Mouse (Mus musculus) CH12.LX (cell line): ENCODE results near the gene Ints7. TPM values are rescaled to one million over a fixed set of nuclear protein-coding genes. Genes with fewer than 3 reads are reported as not detected.

Experiments
- DNase-seq: peaks from one replicate; pipeline ENCODE4 v3.0.0-alpha.2; 2013; ENCODE audit errors: extremely low read depth
- H3K27ac ChIP-seq: 2 replicates; pipeline ENCODE4 v1.5.1; 2012; ENCODE audit warnings: low read depth, mild to moderate bottlenecking, control low read depth, moderate library complexity; ENCODE audit not compliant: insufficient read depth
- H3K27me3 ChIP-seq: replicated peaks from 2 replicates; pipeline ENCODE3; 2012; ENCODE audit warnings: inconsistent platforms
- H3K36me3 ChIP-seq, 2 experiments: replicated peaks in 1 of 2; 2 replicates each; pipeline versions ENCODE3 to v1.6.1; 2012; ENCODE audit warnings: inconsistent platforms in 1 of 2, low read length in 1 of 2, mild to moderate bottlenecking in 1 of 2, mixed read lengths in 1 of 2, moderate library complexity in 1 of 2; ENCODE audit not compliant: control insufficient read depth in 1 of 2, insufficient read depth in 1 of 2
- H3K4me1 ChIP-seq, 2 experiments: 2 replicates each; pipeline ENCODE4 v1.6.1; 2012; ENCODE audit warnings: inconsistent platforms in 1 of 2, moderate library complexity in 1 of 2; ENCODE audit not compliant: insufficient read depth in 2 of 2, control insufficient read depth in 1 of 2
- H3K4me2 ChIP-seq: 2 replicates; pipeline ENCODE4 v1.6.1; 2012; ENCODE audit warnings: low read depth, mild to moderate bottlenecking, control low read depth; ENCODE audit not compliant: poor library complexity, insufficient read depth, severe bottlenecking
- H3K4me3 ChIP-seq, 3 experiments: fragments of 150-350 bp in 1 of 3; sonication (generic) in 1 of 3; replicated peaks in 1 of 3; 2 replicates each; pipeline versions ENCODE3 to v1.5.1; 2011 to 2012; ENCODE audit warnings: low read depth in 2 of 3, low read length in 2 of 3, mild to moderate bottlenecking in 2 of 3, moderate library complexity in 2 of 3, control low read depth in 1 of 3, improper control_type of control experiment in 1 of 3, inconsistent platforms in 1 of 3, mixed read lengths in 1 of 3; ENCODE audit not compliant: poor library complexity in 1 of 3
- H3K79me2 ChIP-seq: replicated peaks from 2 replicates; pipeline ENCODE4 v1.6.1; 2012; ENCODE audit warnings: mild to moderate bottlenecking, moderate library complexity; ENCODE audit not compliant: control insufficient read depth, poor library complexity, insufficient read depth, severe bottlenecking; ENCODE audit errors: extremely low read depth
- H3K9ac ChIP-seq: 2 replicates; pipeline ENCODE4 v1.6.1; 2012; ENCODE audit warnings: low read depth, mild to moderate bottlenecking, control low read depth, moderate library complexity; ENCODE audit not compliant: insufficient read depth
- H3K9me3 ChIP-seq: replicated peaks from 2 replicates; pipeline ENCODE3; 2012; ENCODE audit warnings: low read length, inconsistent platforms, mixed read lengths
- BHLHE40 ChIP-seq: IDR thresholded peaks from 2 replicates; pipeline ENCODE4 v1.6.1; 2011; ENCODE audit warnings: mild to moderate bottlenecking, low read depth, low read length, improper control_type of control experiment
- CHD2 ChIP-seq: IDR thresholded peaks from 2 replicates; pipeline ENCODE4 v1.6.1; 2011; ENCODE audit warnings: low read length, improper control_type of control experiment
- CTCF ChIP-seq, 2 experiments: IDR thresholded peaks in 1 of 2; conservative IDR thresholded peaks in 1 of 2; 2 replicates each; pipeline ENCODE4 v1.5.1; 2011 to 2012; ENCODE audit warnings: low read depth in 2 of 2, low read length in 2 of 2, improper control_type of control experiment in 1 of 2, inconsistent platforms in 1 of 2, mild to moderate bottlenecking in 1 of 2, moderate library complexity in 1 of 2
- ETS1 ChIP-seq: conservative IDR thresholded peaks from 2 replicates; pipeline ENCODE4 v1.6.1; 2012; ENCODE audit warnings: low read depth, mild to moderate bottlenecking, inconsistent platforms, low read length, improper control_type of control experiment, moderate library complexity
- HCFC1 ChIP-seq: IDR thresholded peaks from 2 replicates; pipeline ENCODE4 v1.6.1; 2012; ENCODE audit warnings: low read depth, mild to moderate bottlenecking, inconsistent platforms, low read length, improper control_type of control experiment
- JUND ChIP-seq: conservative IDR thresholded peaks from 2 replicates; pipeline ENCODE4 v1.6.1; 2011; ENCODE audit warnings: low read depth, low read length, improper control_type of control experiment
- MAX ChIP-seq: IDR thresholded peaks from 2 replicates; pipeline ENCODE4 v1.6.1; 2011; ENCODE audit warnings: low read length, improper control_type of control experiment
- NELFE ChIP-seq: IDR thresholded peaks from 2 replicates; pipeline ENCODE4 v1.6.1; 2011; ENCODE audit warnings: low read depth, low read length, improper control_type of control experiment
- PAX5 ChIP-seq: IDR thresholded peaks from 2 replicates; pipeline ENCODE4 v1.6.1; 2012; ENCODE audit warnings: low read length, inconsistent platforms, mixed read lengths
- POLR2A ChIP-seq: IDR thresholded peaks from 2 replicates; pipeline ENCODE4 v1.6.1; 2011; ENCODE audit warnings: low read depth, mild to moderate bottlenecking, improper control_type of control experiment, low read length
- RAD21 ChIP-seq: IDR thresholded peaks from 2 replicates; pipeline ENCODE4 v1.6.1; 2011; ENCODE audit warnings: low read depth, mild to moderate bottlenecking, low read length, improper control_type of control experiment, moderate library complexity
- RCOR1 ChIP-seq: conservative IDR thresholded peaks from 2 replicates; pipeline ENCODE4 v1.6.1; 2012; ENCODE audit warnings: low read depth, mild to moderate bottlenecking, inconsistent platforms, low read length, improper control_type of control experiment
- SIN3A ChIP-seq: IDR thresholded peaks from 2 replicates; pipeline ENCODE4 v1.6.1; 2012; ENCODE audit warnings: low read length, improper control_type of control experiment, inconsistent platforms
- SMC3 ChIP-seq: IDR thresholded peaks from 2 replicates; pipeline ENCODE4 v1.6.1; 2011; ENCODE audit warnings: low read depth, low read length, improper control_type of control experiment
- TCF12 ChIP-seq: IDR thresholded peaks from 2 replicates; pipeline ENCODE4 v1.6.1; 2014; ENCODE audit warnings: low read depth, mild to moderate bottlenecking, inconsistent platforms, low read length, improper control_type of control experiment
- USF1 ChIP-seq: IDR thresholded peaks from 2 replicates; pipeline ENCODE4 v1.6.1; 2014; ENCODE audit warnings: low read depth, mild to moderate bottlenecking, inconsistent platforms, low read length, improper control_type of control experiment
- ZC3H11A ChIP-seq: IDR thresholded peaks from 2 replicates; pipeline ENCODE4 v1.6.1; 2012; ENCODE audit warnings: low read depth, mild to moderate bottlenecking, inconsistent platforms, low read length, improper control_type of control experiment
- dilution Hi-C: fragments of 300-500 bp; cut with MboI; formaldehyde crosslinking; loops from 2 replicates; pipeline ENCODE4 v1.14.3; 2020; ENCODE audit warnings: low sequenced_read_pairs; ENCODE audit not compliant: extremely low pct_unique_long_range_greater_than_20kb, extremely low pct_ligation_motif_present
- in situ Hi-C: fragments of 300-500 bp; cut with MboI; formaldehyde crosslinking; loops from 3 replicates; pipeline ENCODE4 v1.14.3; 2019; ENCODE audit warnings: low sequenced_read_pairs, low pct_ligation_motif_present, low pct_unique_long_range_greater_than_20kb, mixed read lengths
- polyA plus RNA-seq: library from polyadenylated mRNA; unstranded; fragments of >175 nt; gene quantifications from 2 replicates; pipeline ENCODE4 v1.2.1, GENCODE M21; 2012; ENCODE audit warnings: low read depth; ENCODE audit not compliant: insufficient read length
- total RNA-seq, 2 experiments: library from RNA; depleted of rRNA; stranded (reverse); fragments of 300-350 nt in 1 of 2; fragments of >200 nt in 1 of 2; gene quantifications; 2 replicates each; pipeline ENCODE4 v1.2.3; 2012 to 2014

Ints7 gene
- total and polyA plus RNA-seq, 3 experiments: 30.4 to 58.8 (median 50.5) TPM

DNA sequence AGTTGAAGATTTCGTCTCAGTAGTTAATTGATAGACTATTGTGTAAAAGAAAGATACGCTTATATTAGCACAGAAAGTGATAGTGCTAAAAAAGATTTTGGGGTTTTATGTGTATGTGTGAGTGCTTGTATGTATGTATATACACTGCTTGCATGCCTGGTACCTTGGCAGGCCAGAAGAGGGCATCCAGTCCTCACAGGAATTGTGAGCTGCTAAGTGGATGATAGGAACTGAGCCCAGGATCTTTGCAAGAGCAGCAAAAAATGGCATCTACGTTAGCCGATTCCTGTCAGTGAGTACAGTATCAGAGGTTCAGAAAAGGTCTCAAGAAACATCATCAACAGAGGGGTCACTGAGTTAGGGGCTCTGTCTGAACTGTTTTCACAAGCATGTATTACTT lies 9.0 kb downstream of the Ints7 start:
- H3K79me2 ChIP-seq: peaks cover 32% of the 10 kb centered on the region
- in situ Hi-C loops: no loop called here
- no peak overlapping the region for H3K27ac ChIP-seq
- peaks cover 9% of the 10 kb centered on the region for H3K9me3 ChIP-seq
- H3K4me1 ChIP-seq: peaks cover 0 to 4% of the 10 kb centered on the region in 2 experiments; a peak in 1 of 4 replicates
- no peaks in the 10 kb centered on the region for H3K27me3 ChIP-seq
- H3K4me2 ChIP-seq: no peak overlapping the region
- no peak overlapping the region for H3K4me3 ChIP-seq
- TF ChIP-seq TCF12 (no peak), RAD21 (peak; percentile 21), CTCF (conservative IDR thresholded peaks at IDR 0.05 in 1 of 2, IDR thresholded peaks at IDR 0.05 in 1 of 2; ENCODE audit: low read depth in 2 of 2, low read length in 2 of 2) (peak in 1 of 2 experiments; percentile 29; a peak in 2 of 4 replicates), POLR2A (no peak)
- DNase-seq: no peak
- H3K36me3 ChIP-seq: peaks cover 49 to 88% of the 10 kb centered on the region in 2 experiments
- no peak overlapping the region for H3K9ac ChIP-seq
- dilution Hi-C loops: no loop called here

DNA sequence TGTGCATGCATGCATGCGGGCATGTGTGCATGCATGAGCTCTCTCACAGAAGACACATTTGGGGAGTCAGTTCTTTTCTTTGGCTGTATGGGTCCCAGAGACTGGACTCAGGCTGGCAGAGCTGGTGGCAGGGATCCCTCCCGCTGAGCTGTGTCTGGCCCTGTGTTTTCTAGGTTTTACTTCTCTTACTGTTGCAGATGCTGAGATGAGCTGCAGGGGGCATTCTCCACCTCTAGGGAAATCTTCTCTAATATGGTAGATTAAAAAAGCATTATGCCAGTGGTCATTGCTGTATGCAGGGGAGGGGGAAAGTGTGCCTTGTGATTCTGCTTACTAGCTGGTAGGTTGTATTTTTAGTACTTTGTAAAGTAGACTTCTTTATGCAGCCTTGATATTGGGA lies 10.3 kb downstream of the Ints7 start:
- Histone ChIP-seq H3K79me2 (peaks cover 20% of the 10 kb centered on the region), H3K4me2 (no peak overlapping the region), H3K4me3 (no peak overlapping the region), H3K27me3 (no peaks in the 10 kb centered on the region), H3K9me3 (no peaks in the 10 kb centered on the region), H3K9ac (no peak overlapping the region), H3K36me3 (peaks cover 47 to 88% of the 10 kb centered on the region in 2 experiments), H3K4me1 (peaks cover 0 to 4% of the 10 kb centered on the region in 2 experiments; a peak in 1 of 4 replicates), H3K27ac (no peak overlapping the region)
- TF ChIP-seq HCFC1 (no peak), SMC3 (peak; percentile 23), CTCF (conservative IDR thresholded peaks at IDR 0.05 in 1 of 2, IDR thresholded peaks at IDR 0.05 in 1 of 2; ENCODE audit: low read depth in 2 of 2, low read length in 2 of 2) (peak in 1 of 2 experiments; percentile 28; a peak in 1 of 4 replicates), ZC3H11A (no peak), PAX5 (no peak), RCOR1 (no peak), NELFE (no peak), TCF12 (no peak), SIN3A (no peak), MAX (no peak), BHLHE40 (no peak), USF1 (no peak), ETS1 (no peak)
- no peak for DNase-seq
- dilution Hi-C loops: no loop called here
- in situ Hi-C loops: no loop called here

DNA sequence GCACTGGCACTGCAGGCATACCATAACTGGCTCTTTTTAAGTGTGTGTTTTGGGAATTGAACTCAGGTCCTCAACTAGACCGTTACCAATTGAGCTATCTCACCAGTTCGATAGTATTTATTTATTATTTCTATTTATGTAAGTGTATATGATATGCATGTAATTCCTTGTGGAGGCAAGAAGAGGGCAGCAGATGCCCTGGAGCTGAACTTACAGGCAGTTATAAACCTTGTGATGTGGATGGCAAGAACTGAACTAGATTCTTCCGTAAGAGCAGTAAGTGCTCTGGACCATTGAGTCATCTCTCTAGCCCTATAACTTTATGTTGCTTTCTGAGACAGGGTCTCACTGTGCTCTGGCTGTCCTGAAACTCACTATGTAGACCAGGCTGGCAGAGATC lies 11.6 kb downstream of the Ints7 start:
- Histone ChIP-seq H3K27ac (no peak overlapping the region), H3K4me1 (no peaks in the 10 kb centered on the region), H3K4me3 (no peak overlapping the region), H3K27me3 (no peaks in the 10 kb centered on the region), H3K4me2 (no peak overlapping the region), H3K9me3 (no peaks in the 10 kb centered on the region), H3K9ac (no peak overlapping the region), H3K36me3 (peaks cover 52 to 93% of the 10 kb centered on the region in 2 experiments), H3K79me2 (peaks cover 12% of the 10 kb centered on the region)
- no peak for DNase-seq
- dilution Hi-C loops: no loop called here
- in situ Hi-C loops: no loop called here
- peak in 1 of 2 experiments; percentile 25; a peak in 2 of 4 replicates for TF ChIP-seq CTCF (conservative IDR thresholded peaks at IDR 0.05 in 1 of 2, IDR thresholded peaks at IDR 0.05 in 1 of 2; ENCODE audit: low read depth in 2 of 2, low read length in 2 of 2)
- no peak for TF ChIP-seq CHD2
- no peak for TF ChIP-seq RCOR1
- TF ChIP-seq RAD21: peak; percentile 29
- TF ChIP-seq JUND: no peak
